Mouse (Mus musculus) neural tube, embryonic 15.5 days (tissue): Measurements from ENCODE around the gene Sphk2. TPM values are rescaled to one million over a fixed set of nuclear protein-coding genes. Genes with fewer than 3 reads are reported as not detected.
A peak's percentile ranks its signal among the peaks of the same experiment; 100 is the strongest.

ENCODE experiments used
- ATAC-seq: fragments of 200-750 bp; cut with Nextera tagmentation; 2 replicates; pipeline ENCODE4 v1.8.0; 2017; ENCODE audit warnings: mild to moderate bottlenecking, moderate TSS enrichment, moderate library complexity; ENCODE audit not compliant: low FRiP score
- H3K27ac ChIP-seq: fragments of 300-500 bp; sonication (generic); replicated peaks from 2 replicates; pipeline ENCODE4 v1.5.1; 2015; ENCODE audit warnings: mild to moderate bottlenecking, inconsistent platforms
- H3K27me3 ChIP-seq: fragments of 300-500 bp; sonication (generic); replicated peaks from 2 replicates; pipeline ENCODE4 v1.6.1; 2015; ENCODE audit warnings: inconsistent platforms
- H3K36me3 ChIP-seq: fragments of 300-500 bp; sonication (generic); 2 replicates; pipeline ENCODE4 v1.6.1; 2015; ENCODE audit warnings: inconsistent platforms
- H3K4me1 ChIP-seq: fragments of 300-500 bp; sonication (generic); 2 replicates; pipeline ENCODE4 v1.6.1; 2015; ENCODE audit warnings: inconsistent platforms
- H3K4me2 ChIP-seq: fragments of 300-500 bp; sonication (generic); 2 replicates; pipeline ENCODE4 v1.6.1; 2015; ENCODE audit warnings: inconsistent platforms, mild to moderate bottlenecking, moderate library complexity
- H3K4me3 ChIP-seq: fragments of 300-500 bp; sonication (generic); replicated peaks from 2 replicates; pipeline ENCODE4 v1.5.1; 2015; ENCODE audit warnings: mild to moderate bottlenecking, inconsistent platforms
- H3K9ac ChIP-seq: fragments of 300-500 bp; sonication (generic); replicated peaks from 2 replicates; pipeline ENCODE4 v1.6.1; 2015; ENCODE audit warnings: mild to moderate bottlenecking, inconsistent platforms
- H3K9me3 ChIP-seq: fragments of 300-500 bp; sonication (generic); replicated peaks from 2 replicates; pipeline ENCODE4 v1.6.1; 2016; ENCODE audit warnings: inconsistent platforms
- WGBS: fragments of 180-500 bp; shearing (Covaris S2); methylation state at CpG from one replicate; pipeline ENCODE4 v1.1.7; 2015; ENCODE audit warnings: mixed read lengths; 5-methylcytosine and 5-hydroxymethylcytosine counted together
- polyA plus RNA-seq: library from polyadenylated mRNA; unstranded; fragments of >200 nt; fragmentation: Nextera tagmentation; extraction: Ambion mirVana; gene quantifications from 2 replicates; pipeline ENCODE4 v1.2.1, GENCODE M21; 2015

Gene Sphk2
- polyA plus RNA-seq, 1 experiment from 2014 or later: 23.0 TPM

- Histone ChIP-seq H3K36me3 (no peaks in the 10 kb centered on the region), H3K9me3 (no peaks in the 10 kb centered on the region), H3K4me3 (peak overlapping the region; percentile 58; the same call in 1 of the 2 replicates), H3K9ac (no peak overlapping the region), H3K27ac (no peak overlapping the region), H3K4me2 (peak overlapping the region; percentile 96), H3K27me3 (0 out of 2 replicates have a peak, but pooled peaks cover 5% of the 10 kb centered on the region), H3K4me1 (peaks cover 67% of the 10 kb centered on the region)
- ATAC-seq: no peak
- WGBS: 88% methylated on average over 11 of the region's 11 CpGs
Measured at GRCm38 (mm10) chr7:45701607-45702006, 16.2 kb downstream of the Sphk2 start.

GRCm38 (mm10) chr7:45701072-45701471 is 16.7 kb downstream of the Sphk2 start:
- 26% methylated on average over 11 of the region's 11 CpGs for WGBS
- no peak for ATAC-seq
- peaks cover 61% of the 10 kb centered on the region for H3K4me1 ChIP-seq

GRCm38 (mm10) chr7:45700301-45701015 is 17.3 kb downstream of the Sphk2 start:
- under 1% methylated on average over 20 of the region's 20 CpGs for WGBS
- Histone ChIP-seq H3K4me1 (peaks cover 55% of the 10 kb centered on the region), H3K27ac (peak overlapping the region; percentile 81)

More at GRCm38 (mm10) chr7:45701072-45701471, 16.7 kb downstream of the Sphk2 start:
- Histone ChIP-seq H3K9me3 (no peaks in the 10 kb centered on the region), H3K36me3 (no peaks in the 10 kb centered on the region), H3K4me2 (peak overlapping the region; percentile 96), H3K9ac (peak overlapping the region; percentile 80), H3K27me3 (0 out of 2 replicates have a peak, but pooled peaks cover 5% of the 10 kb centered on the region), H3K27ac (peak overlapping the region; percentile 81; the same call in 1 of the 2 replicates), H3K4me3 (peak overlapping the region; percentile 58)

GRCm38 (mm10) chr7:45699523-45700141 is 18.2 kb downstream of the Sphk2 start, which contains the start of gene Car11:
Gene Car11 (plus strand): TSS chr7:45699843.
- H3K4me3 ChIP-seq: peak within 1 kb of the TSS; percentile 58
- 0 out of 2 replicates have a peak, but pooled peaks cover 5% of the 10 kb centered on the region for H3K27me3 ChIP-seq
- ATAC-seq: peak; percentile 6
- WGBS: under 1% methylated on average over 36 of the region's 36 CpGs
- H3K36me3 ChIP-seq: no peaks in the 10 kb centered on the region
- peak within 1 kb of the TSS; percentile 81 for H3K27ac ChIP-seq
- peaks cover 51% of the 10 kb centered on the region for H3K4me1 ChIP-seq
- no peaks in the 10 kb centered on the region for H3K9me3 ChIP-seq
- H3K4me2 ChIP-seq: peak within 1 kb of the TSS; percentile 96
- H3K9ac ChIP-seq: peak within 1 kb of the TSS; percentile 80

More at GRCm38 (mm10) chr7:45700301-45701015, 17.3 kb downstream of the Sphk2 start:
- Histone ChIP-seq H3K9ac (peak overlapping the region; percentile 80), H3K4me2 (peak overlapping the region; percentile 96), H3K36me3 (no peaks in the 10 kb centered on the region), H3K27me3 (0 out of 2 replicates have a peak, but pooled peaks cover 5% of the 10 kb centered on the region), H3K4me3 (peak overlapping the region; percentile 58), H3K9me3 (no peaks in the 10 kb centered on the region)
- 0 out of 2 replicates have a peak, but pooled peaks have one; percentile 1 for ATAC-seq

- no peak overlapping the region for H3K9ac ChIP-seq
- WGBS: 85% methylated on average over 6 of the region's 7 CpGs
- no peaks in the 10 kb centered on the region for H3K9me3 ChIP-seq
- no peak for ATAC-seq
- no peaks in the 10 kb centered on the region for H3K36me3 ChIP-seq
- peaks cover 38% of the 10 kb centered on the region for H3K4me1 ChIP-seq
- no peak overlapping the region for H3K4me2 ChIP-seq
- no peak overlapping the region for H3K4me3 ChIP-seq
- H3K27me3 ChIP-seq: 0 out of 2 replicates have a peak, but pooled peaks cover 5% of the 10 kb centered on the region
- no peak overlapping the region for H3K27ac ChIP-seq
Measured at GRCm38 (mm10) chr7:45697894-45698293, 19.9 kb downstream of the Sphk2 start.

- Histone ChIP-seq H3K4me1 (peaks cover 14% of the 10 kb centered on the region), H3K27me3 (0 out of 2 replicates have a peak, but pooled peaks cover 5% of the 10 kb centered on the region)
- WGBS: 7% methylated on average over 6 of the region's 6 CpGs
Measured at GRCm38 (mm10) chr7:45695098-45695497, 22.7 kb downstream of the Sphk2 start.

GRCm38 (mm10) chr7:45693921-45694591 is 23.7 kb downstream of the Sphk2 start, which contains the start of gene Sec1:
Gene Sec1 (minus strand): TSS chr7:45694402.
- Histone ChIP-seq H3K4me1 (peaks cover 4% of the 10 kb centered on the region; the same call in 1 of the 2 replicates), H3K4me3 (no peak within 1 kb of the TSS), H3K27me3 (0 out of 2 replicates have a peak, but pooled peaks cover 5% of the 10 kb centered on the region), H3K9ac (no peak within 1 kb of the TSS), H3K27ac (no peak within 1 kb of the TSS), H3K4me2 (no peak within 1 kb of the TSS), H3K9me3 (no peaks in the 10 kb centered on the region), H3K36me3 (no peaks in the 10 kb centered on the region)
- ATAC-seq: no peak
- 88% methylated on average over 50 of the region's 50 CpGs for WGBS

More at GRCm38 (mm10) chr7:45695098-45695497, 22.7 kb downstream of the Sphk2 start:
- no peak overlapping the region for H3K27ac ChIP-seq
- H3K9ac ChIP-seq: no peak overlapping the region
- no peaks in the 10 kb centered on the region for H3K9me3 ChIP-seq
- H3K4me3 ChIP-seq: no peak overlapping the region
- no peaks in the 10 kb centered on the region for H3K36me3 ChIP-seq
- no peak for ATAC-seq
- no peak overlapping the region for H3K4me2 ChIP-seq

- Histone ChIP-seq H3K9me3 (no peaks in the 10 kb centered on the region), H3K4me2 (no peak overlapping the region), H3K9ac (no peak overlapping the region), H3K36me3 (no peaks in the 10 kb centered on the region), H3K27ac (no peak overlapping the region), H3K27me3 (no peaks in the 10 kb centered on the region), H3K4me3 (no peak overlapping the region), H3K4me1 (no peaks in the 10 kb centered on the region)
- 92% methylated on average over 2 of the region's 2 CpGs for WGBS
- no peak for ATAC-seq
Measured at GRCm38 (mm10) chr7:45692364-45692763, 25.4 kb downstream of the Sphk2 start.

GRCm38 (mm10) chr7:45689800-45690199 is 28.0 kb downstream of the Sphk2 start:
- WGBS: 86% methylated on average over 11 of the region's 11 CpGs
- no peak overlapping the region for H3K4me2 ChIP-seq
- H3K27ac ChIP-seq: no peak overlapping the region

GRCm38 (mm10) chr7:45689099-45689498 is 28.7 kb downstream of the Sphk2 start:
- Histone ChIP-seq H3K27ac (no peak overlapping the region), H3K9me3 (no peaks in the 10 kb centered on the region), H3K4me1 (peaks cover 6% of the 10 kb centered on the region), H3K27me3 (no peaks in the 10 kb centered on the region), H3K4me3 (no peak overlapping the region), H3K9ac (no peak overlapping the region), H3K36me3 (no peaks in the 10 kb centered on the region), H3K4me2 (no peak overlapping the region)
- 55% methylated on average over 6 of the region's 6 CpGs for WGBS
- no peak for ATAC-seq

More at GRCm38 (mm10) chr7:45689800-45690199, 28.0 kb downstream of the Sphk2 start:
- Histone ChIP-seq H3K9me3 (no peaks in the 10 kb centered on the region), H3K36me3 (no peaks in the 10 kb centered on the region), H3K9ac (no peak overlapping the region), H3K27me3 (no peaks in the 10 kb centered on the region), H3K4me3 (no peak overlapping the region), H3K4me1 (peaks cover 6% of the 10 kb centered on the region)
- ATAC-seq: no peak

GRCm38 (mm10) chr7:45686841-45687240 is 31.0 kb downstream of the Sphk2 start:
- Histone ChIP-seq H3K4me3 (no peak overlapping the region), H3K9me3 (no peaks in the 10 kb centered on the region)
- WGBS: 66% methylated on average over 3 of the region's 3 CpGs

More at GRCm38 (mm10) chr7:45686841-45687240, 31.0 kb downstream of the Sphk2 start:
- Histone ChIP-seq H3K4me1 (peaks cover 12% of the 10 kb centered on the region), H3K36me3 (no peaks in the 10 kb centered on the region), H3K4me2 (no peak overlapping the region), H3K9ac (no peak overlapping the region), H3K27ac (no peak overlapping the region), H3K27me3 (no peaks in the 10 kb centered on the region)
- ATAC-seq: no peak
